Mouse (Mus musculus) ES-Bruce4 (cell line): Measurements from ENCODE around the gene Serpine2. TPM values are rescaled to one million over a fixed set of nuclear protein-coding genes. Genes with fewer than 3 reads are reported as not detected.

Source experiments
- H3K27ac ChIP-seq: 2 replicates; pipeline ENCODE4 v1.5.1; 2012; ENCODE audit warnings: low read length, inconsistent platforms; ENCODE audit not compliant: insufficient read depth
- H3K27me3 ChIP-seq: 2 replicates; pipeline ENCODE4 v1.6.1; 2012; ENCODE audit warnings: mild to moderate bottlenecking, low read length, inconsistent platforms; ENCODE audit not compliant: control insufficient read depth, poor library complexity, insufficient read depth, severe bottlenecking
- H3K36me3 ChIP-seq: 2 replicates; pipeline ENCODE4 v1.6.1; 2012; ENCODE audit warnings: inconsistent platforms, mild to moderate bottlenecking, low read length, moderate library complexity; ENCODE audit not compliant: control insufficient read depth, poor library complexity, insufficient read depth, severe bottlenecking
- H3K4me1 ChIP-seq: one replicate; pipeline ENCODE4 v1.8.1; 2011; ENCODE audit warnings: low read length; ENCODE audit not compliant: control insufficient read depth, insufficient read depth
- H3K4me3 ChIP-seq: 2 replicates; pipeline ENCODE4 v1.5.1; 2011; ENCODE audit warnings: low read depth, mild to moderate bottlenecking, low read length
- H3K9ac ChIP-seq: 2 replicates; pipeline ENCODE4 v1.6.1; 2012; ENCODE audit warnings: low read depth, mild to moderate bottlenecking, inconsistent platforms; ENCODE audit not compliant: poor library complexity, severe bottlenecking
- H3K9me3 ChIP-seq: replicated peaks from 2 replicates; pipeline ENCODE4 v1.6.1; 2012; ENCODE audit warnings: mild to moderate bottlenecking, low read length, inconsistent platforms; ENCODE audit not compliant: control insufficient read depth, poor library complexity, insufficient read depth, severe bottlenecking
- CTCF ChIP-seq: IDR thresholded peaks from one replicate; pipeline ENCODE4 v1.8.1; 2011; ENCODE audit warnings: low read depth, low read length
- EP300 ChIP-seq: IDR thresholded peaks from 2 replicates; pipeline ENCODE4 v1.6.1; 2011; ENCODE audit warnings: low read depth, low read length; ENCODE audit not compliant: insufficient read depth
- POLR2A ChIP-seq: IDR thresholded peaks from one replicate; pipeline ENCODE4 v1.8.1; 2011; ENCODE audit warnings: low read length; ENCODE audit not compliant: insufficient read depth
- polyA plus RNA-seq: library from polyadenylated mRNA; stranded (reverse); fragments of >200 nt; gene quantifications from 2 replicates; pipeline ENCODE4 v1.2.4, GENCODE M21; 2011; ENCODE audit warnings: low read depth; ENCODE audit not compliant: missing spikeins, insufficient read depth, insufficient read length

Serpine2 gene
- polyA plus RNA-seq, 1 experiment, result 71.0 TPM

GRCm38 (mm10) chr1:79853527-79853926 lies 7.5 kb downstream of the Serpine2 start:
- no peak for TF ChIP-seq EP300
- no peak for TF ChIP-seq POLR2A
- no peak for TF ChIP-seq CTCF
- no peak overlapping the region for H3K4me3 ChIP-seq
- no peaks in the 10 kb centered on the region for H3K36me3 ChIP-seq
- H3K27ac ChIP-seq, result no peak overlapping the region
- peaks cover 13% of the 10 kb centered on the region for H3K27me3 ChIP-seq
- no peaks in the 10 kb centered on the region for H3K9me3 ChIP-seq
- H3K9ac ChIP-seq, result no peak overlapping the region
- no peaks in the 10 kb centered on the region for H3K4me1 ChIP-seq

DNA sequence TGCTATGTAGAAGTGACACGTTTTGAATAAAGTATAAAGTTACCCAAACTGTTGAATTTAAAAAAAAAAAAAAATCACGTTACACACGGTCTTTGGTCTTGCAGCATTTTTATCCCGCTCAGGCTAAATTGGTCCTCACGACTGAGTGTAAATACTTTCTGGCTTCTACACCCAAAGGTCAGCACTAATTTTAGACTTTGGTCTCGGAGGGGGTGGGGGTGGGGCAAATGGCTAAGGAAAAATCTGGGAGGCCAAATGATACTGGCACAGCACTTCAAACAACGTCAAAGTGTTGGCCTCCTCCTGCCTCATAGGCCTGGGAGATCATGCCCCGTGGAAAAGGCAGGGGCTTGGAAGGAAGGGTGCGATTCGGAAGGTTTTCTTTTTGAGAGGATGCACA lies 10.6 kb downstream of the Serpine2 start:
- no peak overlapping the region for H3K27ac ChIP-seq
- no peak overlapping the region for H3K4me3 ChIP-seq
- H3K9me3 ChIP-seq, result no peaks in the 10 kb centered on the region
- TF ChIP-seq POLR2A (no peak), CTCF (no peak), EP300 (no peak)
- no peaks in the 10 kb centered on the region for H3K4me1 ChIP-seq
- H3K36me3 ChIP-seq, result no peaks in the 10 kb centered on the region
- H3K27me3 ChIP-seq, result no peaks in the 10 kb centered on the region
- H3K9ac ChIP-seq, result no peak overlapping the region

DNA sequence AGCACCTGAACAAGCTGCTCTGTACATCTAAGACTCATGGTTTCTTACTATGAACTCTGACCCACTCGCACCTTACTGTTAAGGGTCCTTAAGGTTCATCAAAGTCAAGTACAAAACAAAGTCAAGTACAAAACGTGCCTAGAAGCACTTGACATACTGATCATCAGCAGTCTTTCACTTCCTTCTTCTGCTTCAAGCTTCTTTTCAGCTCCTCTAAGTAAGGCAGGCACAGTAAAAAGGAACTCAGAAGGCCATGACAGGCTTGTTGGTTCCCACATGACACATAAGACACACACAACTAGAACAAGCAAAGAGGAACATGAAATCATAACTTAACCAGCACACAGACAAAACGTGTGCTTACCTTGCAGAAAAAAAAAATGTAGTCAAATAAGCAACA lies 12.3 kb downstream of the Serpine2 start:
- H3K36me3 ChIP-seq, result no peaks in the 10 kb centered on the region
- TF ChIP-seq POLR2A (no peak), CTCF (no peak), EP300 (no peak)
- H3K27me3 ChIP-seq, result no peaks in the 10 kb centered on the region
- H3K9me3 ChIP-seq, result no peaks in the 10 kb centered on the region
- H3K4me3 ChIP-seq, result no peak overlapping the region
- H3K4me1 ChIP-seq, result no peaks in the 10 kb centered on the region
- H3K9ac ChIP-seq, result no peak overlapping the region
- H3K27ac ChIP-seq, result no peak overlapping the region

- Histone ChIP-seq H3K4me3 (no peak overlapping the region), H3K9ac (no peak overlapping the region), H3K4me1 (no peaks in the 10 kb centered on the region), H3K27me3 (no peaks in the 10 kb centered on the region), H3K27ac (no peak overlapping the region), H3K9me3 (no peaks in the 10 kb centered on the region), H3K36me3 (no peaks in the 10 kb centered on the region)
- TF ChIP-seq EP300 (no peak), CTCF (no peak), POLR2A (no peak)
Measured at GRCm38 (mm10) chr1:79846891-79847290, 14.1 kb downstream of the Serpine2 start.

GRCm38 (mm10) chr1:79832719-79833404 lies 28.1 kb downstream of the Serpine2 start:
- H3K36me3 ChIP-seq, result no peaks in the 10 kb centered on the region
- no peak overlapping the region for H3K9ac ChIP-seq
- H3K9me3 ChIP-seq, result no peaks in the 10 kb centered on the region
- H3K4me3 ChIP-seq, result no peak overlapping the region
- no peaks in the 10 kb centered on the region for H3K4me1 ChIP-seq
- no peak overlapping the region for H3K27ac ChIP-seq
- TF ChIP-seq CTCF, result no peak
- TF ChIP-seq EP300, result no peak
- no peak for TF ChIP-seq POLR2A
- no peaks in the 10 kb centered on the region for H3K27me3 ChIP-seq

DNA sequence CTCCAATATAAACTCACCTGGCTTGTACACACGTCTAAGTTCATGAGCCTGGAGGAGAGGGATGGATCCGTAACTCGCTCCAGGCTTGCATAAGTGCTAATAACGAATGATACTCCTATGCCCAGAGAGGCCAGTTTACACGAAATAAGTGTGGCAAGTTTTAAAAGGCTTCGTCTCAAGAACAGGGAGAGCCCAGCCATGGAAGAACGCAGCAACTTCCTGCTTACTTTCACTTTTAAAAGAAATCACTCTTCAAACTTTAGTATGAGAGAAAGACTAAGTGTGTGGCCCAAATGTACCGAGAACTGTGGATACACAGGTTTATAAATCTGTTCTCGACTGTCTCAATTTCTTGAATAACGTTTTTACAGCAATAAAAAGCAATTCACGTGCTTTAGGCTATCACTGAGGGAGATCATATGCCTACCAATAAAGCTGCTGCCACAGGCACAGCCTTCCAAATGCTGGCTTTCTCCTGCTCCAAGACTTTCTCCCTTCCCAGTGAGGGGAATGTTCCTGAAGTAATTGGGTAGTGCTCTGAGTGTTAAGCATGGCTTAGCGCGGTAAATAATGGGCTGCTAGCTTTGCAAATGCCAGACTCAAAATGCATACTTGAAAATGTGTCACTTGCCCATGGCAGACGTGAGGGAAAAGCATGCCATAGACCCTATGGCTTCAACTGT lies 36.9 kb downstream of the Serpine2 start:
- no peak overlapping the region for H3K4me3 ChIP-seq
- H3K9me3 ChIP-seq, result no peaks in the 10 kb centered on the region
- no peak for TF ChIP-seq EP300
- no peak for TF ChIP-seq POLR2A
- TF ChIP-seq CTCF, result no peak
- H3K9ac ChIP-seq, result no peak overlapping the region
- H3K27ac ChIP-seq, result no peak overlapping the region
- no peaks in the 10 kb centered on the region for H3K36me3 ChIP-seq
- H3K4me1 ChIP-seq, result no peaks in the 10 kb centered on the region
- H3K27me3 ChIP-seq, result no peaks in the 10 kb centered on the region
